Mouse (Mus musculus) skeletal muscle tissue, adult 2 months (tissue): ENCODE results near the gene Topaz1.
"Not testable (repeated sequence)": the region's sequence is repeated elsewhere in the genome, so short reads cannot be mapped to it uniquely, and the experiment has no call there.

Experiments
- DNase-seq: peaks from one replicate; pipeline ENCODE4 v3.0.0-alpha.2; 2012; ENCODE audit warnings: low read depth, low spot score

The Topaz1 gene

GRCm38 (mm10) chr9:122812386-122812785 is 65.2 kb downstream of the Topaz1 start:
- no peak for DNase-seq

GRCm38 (mm10) chr9:122814775-122815174 is 67.6 kb downstream of the Topaz1 start:
- no peak for DNase-seq

GRCm38 (mm10) chr9:122815239-122815851 is 68.2 kb downstream of the Topaz1 start:
- DNase-seq: no peak

GRCm38 (mm10) chr9:122823374-122824017 is 76.3 kb downstream of the Topaz1 start:
- no peak for DNase-seq

GRCm38 (mm10) chr9:122826743-122827142 is 79.6 kb downstream of the Topaz1 start:
- DNase-seq: no peak

- DNase-seq: no peak
Measured at GRCm38 (mm10) chr9:122829826-122830380, 82.8 kb downstream of the Topaz1 start.

GRCm38 (mm10) chr9:122836126-122836525 is 89.0 kb downstream of the Topaz1 start:
- DNase-seq: no peak

- DNase-seq: no peak
Measured at GRCm38 (mm10) chr9:122836790-122837189, 89.6 kb downstream of the Topaz1 start.

- DNase-seq: no peak
Measured at GRCm38 (mm10) chr9:122837216-122837615, 90.1 kb downstream of the Topaz1 start.

GRCm38 (mm10) chr9:122837680-122838079 is 90.5 kb downstream of the Topaz1 start:
- no peak for DNase-seq

GRCm38 (mm10) chr9:122843760-122844159 is 96.6 kb downstream of the Topaz1 start, which contains the start of gene Gm35549:
TSS of gene Gm35549 (minus strand) at chr9:122844035.
- no peak for DNase-seq

- DNase-seq: no peak
Measured at GRCm38 (mm10) chr9:122845621-122846020, 98.5 kb downstream of the Topaz1 start.

GRCm38 (mm10) chr9:122846156-122846555 is 99.0 kb downstream of the Topaz1 start:
- no peak for DNase-seq

- not testable (repeated sequence) for DNase-seq
Measured at GRCm38 (mm10) chr9:122847811-122848311, 100.7 kb downstream of the Topaz1 start.
